Mouse (Mus musculus) spleen, postnatal 4 days (tissue): ENCODE data around the gene Txn2.
A peak's percentile ranks its signal among the peaks of the same experiment; 100 is the strongest.

ENCODE experiments used
- DNase-seq, 2 experiments: peaks; one replicate each; pipeline ENCODE4 v3.0.0; 2022; ENCODE audit warnings: low spot score in 2 of 2

The Txn2 gene

DNA sequence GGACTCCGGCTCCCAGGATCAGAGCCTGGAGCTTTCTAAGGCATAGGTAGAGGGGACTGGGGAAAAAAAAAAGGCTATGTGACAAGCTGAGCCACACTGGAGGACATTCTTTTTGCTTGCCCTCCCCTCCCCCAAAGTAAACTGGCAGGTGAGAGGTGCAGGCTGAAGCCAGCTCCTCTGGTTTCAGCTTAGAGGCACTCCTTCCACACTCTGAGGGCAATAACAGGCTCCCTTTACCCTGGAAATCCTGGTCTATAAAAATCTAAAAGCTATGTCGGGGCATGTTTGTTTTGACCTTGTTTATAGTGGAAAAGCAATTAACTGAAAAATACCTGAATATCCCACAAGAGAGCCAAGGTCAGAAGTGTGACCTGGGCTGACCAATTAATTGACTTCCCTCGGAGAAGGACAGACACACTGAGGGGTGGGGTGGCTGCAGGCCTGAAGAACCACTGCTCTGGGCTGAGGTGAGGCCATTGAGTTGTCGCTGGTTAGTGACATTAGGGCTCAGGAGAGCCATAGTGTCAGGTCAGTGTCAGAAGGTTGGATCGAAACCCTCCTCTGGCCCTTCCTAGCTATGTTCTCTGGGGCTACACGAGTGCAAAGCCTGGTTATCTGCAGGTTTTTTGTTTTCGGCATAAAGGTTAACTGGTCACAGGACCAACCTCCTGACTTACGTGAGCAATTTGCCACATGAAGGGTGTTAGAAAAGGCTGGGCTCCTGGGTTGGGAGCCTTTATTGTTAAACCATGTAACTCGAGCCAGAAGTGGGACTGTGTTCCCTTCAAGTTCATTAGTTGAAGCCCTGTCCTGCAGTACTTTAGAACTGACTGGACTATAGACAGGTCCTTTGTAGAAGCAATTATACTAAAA is 20.9 kb downstream of the Txn2 start:
- no peak for DNase-seq

DNA sequence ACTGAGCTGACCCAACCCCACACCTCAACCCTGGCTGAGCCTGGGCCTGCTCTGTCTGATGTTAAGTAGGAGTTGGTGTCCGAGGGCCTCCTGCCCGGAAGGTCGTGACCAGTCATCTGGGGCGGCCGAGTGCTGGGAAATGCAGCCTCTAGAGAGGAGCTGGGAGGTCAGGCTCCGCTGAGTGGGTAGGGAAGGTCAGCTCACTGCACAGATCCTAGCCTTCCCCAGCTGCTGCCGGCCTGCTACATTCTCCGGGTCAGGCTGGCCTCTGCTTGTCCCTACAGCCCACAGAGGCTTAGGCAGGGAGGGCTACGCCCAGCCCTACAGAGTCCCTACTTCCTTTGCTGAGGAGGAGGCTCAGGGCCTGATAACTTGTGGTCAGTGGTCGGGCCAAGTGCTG is 22.3 kb downstream of the Txn2 start:
- DNase-seq = no peak

DNA sequence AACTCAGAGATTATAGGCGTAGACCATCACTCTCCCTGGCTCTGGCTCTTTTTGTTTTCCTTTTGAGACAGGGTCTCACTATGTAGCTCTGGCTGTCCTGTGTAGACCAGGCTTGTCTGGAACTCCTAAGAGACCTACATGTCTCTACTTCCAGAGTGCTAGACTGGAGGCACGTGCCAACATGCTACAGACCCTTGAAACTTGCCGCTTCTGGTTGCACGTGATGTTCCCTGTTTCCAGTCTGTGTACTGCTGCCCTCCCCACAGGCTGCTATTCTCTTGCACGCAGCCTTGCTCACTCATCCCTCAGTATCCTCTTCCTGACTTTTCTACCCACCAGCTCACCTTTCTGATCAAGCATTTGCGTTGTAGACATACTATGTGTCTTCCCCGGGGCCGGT is 22.7 kb downstream of the Txn2 start:
- no peak for DNase-seq

DNA sequence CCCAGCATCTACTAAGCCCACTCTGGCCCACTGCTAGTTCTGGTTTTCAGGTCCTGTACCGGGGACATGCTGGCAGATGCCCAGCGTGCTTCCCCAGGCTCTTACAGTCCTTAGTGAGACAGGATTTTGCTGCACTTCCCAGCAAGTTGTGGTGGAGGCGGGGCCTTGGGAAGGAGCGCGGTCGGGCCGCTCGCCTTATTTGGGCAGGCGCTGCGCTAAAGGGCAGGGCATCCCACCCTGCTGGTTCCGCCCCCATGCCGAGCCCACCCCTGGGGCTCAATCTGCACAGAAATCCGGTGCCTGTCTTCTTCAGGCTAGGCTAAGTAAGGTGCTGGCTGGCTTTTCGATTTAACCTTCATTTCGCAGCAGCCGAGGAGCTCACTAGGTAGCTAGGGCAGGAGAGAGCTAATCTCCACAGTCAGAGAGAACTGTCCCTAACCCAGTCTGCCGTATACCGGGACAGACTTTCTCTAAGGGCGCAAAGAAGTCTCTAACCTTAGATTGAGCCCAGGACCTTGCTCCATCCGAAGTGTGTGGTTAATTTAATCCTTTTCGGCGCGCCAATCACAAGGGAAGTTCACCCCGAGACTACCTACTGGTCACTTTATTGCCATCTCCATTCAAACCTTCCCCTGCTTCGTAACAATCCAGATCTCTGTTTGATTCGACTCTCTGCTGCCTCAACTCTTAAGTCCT is 23.4 kb downstream of the Txn2 start:
- DNase-seq = peak in 1 of 2 experiments; percentile 45

DNA sequence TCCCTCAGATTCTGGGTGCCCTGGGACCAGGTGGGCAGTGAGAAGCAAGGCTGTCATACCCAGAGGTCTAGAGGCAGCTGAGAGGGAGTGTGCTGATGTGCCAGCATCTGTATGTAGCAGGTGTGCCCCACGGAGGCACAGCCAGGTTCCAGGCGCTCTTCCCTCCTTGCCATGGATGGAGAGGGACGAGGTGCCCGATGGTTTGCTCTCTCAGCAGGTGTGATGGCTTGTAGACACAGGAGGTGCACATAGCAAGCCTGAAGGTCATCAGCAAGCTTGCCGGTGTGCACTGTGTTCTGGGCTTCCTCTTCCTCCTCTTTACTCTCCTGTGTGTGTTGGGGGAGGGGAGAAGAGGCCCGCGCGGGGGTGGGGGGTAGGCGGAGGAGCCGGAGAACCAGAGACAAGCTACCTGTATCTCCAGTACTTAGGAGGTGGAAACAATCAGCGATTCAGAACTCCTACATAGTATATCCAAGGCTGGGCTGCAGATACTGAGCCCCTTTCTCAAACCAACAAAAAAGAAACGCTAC is 24.4 kb downstream of the Txn2 start:
- no peak for DNase-seq

DNA sequence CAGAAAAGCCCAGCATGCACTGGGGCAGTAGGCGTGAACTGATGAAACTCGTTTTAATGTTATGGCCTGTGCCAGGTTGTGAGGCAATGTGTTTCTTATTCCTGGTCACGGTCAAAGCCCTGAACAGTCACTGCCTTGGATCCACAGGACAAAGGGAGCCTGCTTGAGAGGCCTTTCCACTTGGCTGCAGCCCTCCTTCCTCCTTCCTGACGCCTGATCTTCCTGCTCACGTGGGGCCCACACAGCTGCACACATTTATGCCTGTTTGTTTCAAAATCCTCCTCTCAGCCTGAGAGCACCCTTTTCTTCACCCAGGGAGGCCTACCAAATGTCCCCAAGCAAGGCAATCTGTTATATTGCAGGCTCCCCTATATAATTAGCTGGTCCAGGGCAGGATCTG is 25.6 kb downstream of the Txn2 start:
- DNase-seq = no peak

DNA sequence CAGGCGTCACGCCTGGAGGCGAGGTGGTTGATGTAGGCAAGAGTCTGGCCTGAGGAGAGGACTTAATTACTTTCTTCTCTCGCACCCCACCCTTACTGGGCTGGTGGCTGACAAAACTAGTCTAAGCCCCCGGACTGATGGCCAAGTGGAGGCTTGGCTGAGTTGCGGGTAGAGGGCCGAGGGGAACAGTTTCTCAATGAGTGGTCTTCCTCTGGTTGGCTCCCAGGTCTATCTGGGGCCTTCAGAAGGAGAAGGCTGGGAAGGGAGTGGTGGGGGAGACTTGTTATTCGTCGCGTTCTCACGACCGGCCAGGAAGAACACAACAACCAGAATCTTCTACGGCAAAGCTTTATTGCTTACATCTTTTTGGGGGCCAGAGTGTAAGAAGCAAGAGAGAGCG is 33.9 kb downstream of the Txn2 start:
- no peak for DNase-seq

DNA sequence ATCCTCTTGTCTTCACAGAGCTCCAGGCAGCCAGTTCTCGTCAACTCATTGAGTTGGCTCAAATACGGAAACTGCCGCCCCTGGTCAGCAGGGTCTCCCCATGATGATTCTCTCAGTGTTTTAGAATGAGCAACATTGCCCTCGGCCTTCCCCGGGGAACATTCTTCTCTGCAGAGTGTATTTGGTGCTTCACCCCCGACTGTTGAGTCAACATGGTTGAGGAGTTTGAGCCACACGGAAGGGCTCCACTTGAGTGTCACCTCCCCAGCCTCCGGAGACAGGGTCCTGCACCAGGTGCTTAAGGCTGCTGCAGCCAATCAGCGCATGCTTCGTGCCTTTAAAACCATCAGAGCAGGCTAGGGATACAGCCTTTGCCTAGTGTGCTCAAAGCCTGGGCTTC is 35.5 kb downstream of the Txn2 start:
- DNase-seq = no peak

DNA sequence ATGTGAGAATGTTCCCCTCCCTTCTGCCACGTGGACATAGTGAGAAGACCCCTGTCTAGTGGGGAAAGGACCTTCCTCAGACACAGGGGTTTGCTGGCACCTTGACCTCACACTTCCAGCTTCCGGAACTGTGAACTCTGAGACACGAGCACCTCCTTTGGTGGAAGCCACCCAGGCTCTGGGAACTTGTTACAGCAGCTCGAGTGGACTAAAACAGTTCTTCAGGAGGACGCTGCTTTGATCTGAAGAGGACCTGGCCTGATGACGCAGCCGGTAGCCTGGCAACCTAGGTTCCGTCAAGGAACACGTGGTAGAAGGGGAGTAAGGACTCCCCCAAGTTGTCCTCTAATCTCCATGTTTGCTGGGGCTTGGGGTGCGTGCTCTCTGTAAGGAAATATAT is 36.4 kb downstream of the Txn2 start:
- DNase-seq = no peak

DNA sequence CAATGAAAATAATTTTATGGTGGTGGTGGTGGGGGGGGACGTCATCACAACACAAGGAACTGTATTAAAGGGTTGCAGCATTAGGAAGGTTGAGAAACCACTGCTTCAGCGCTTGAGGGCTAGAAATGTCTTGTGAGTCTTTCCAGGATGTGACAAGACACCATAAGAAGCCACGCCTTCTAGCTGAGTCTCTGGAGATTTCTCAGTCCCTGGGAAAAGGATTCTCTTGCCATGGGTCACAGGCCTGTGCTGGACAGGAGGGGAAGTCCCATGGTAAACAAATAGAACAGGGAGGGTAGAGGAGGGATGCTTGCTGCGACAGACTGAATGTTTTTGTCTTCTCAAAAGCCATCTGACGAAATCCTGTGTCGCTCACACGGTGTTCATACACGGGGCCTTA is 37.0 kb downstream of the Txn2 start:
- DNase-seq = no peak

DNA sequence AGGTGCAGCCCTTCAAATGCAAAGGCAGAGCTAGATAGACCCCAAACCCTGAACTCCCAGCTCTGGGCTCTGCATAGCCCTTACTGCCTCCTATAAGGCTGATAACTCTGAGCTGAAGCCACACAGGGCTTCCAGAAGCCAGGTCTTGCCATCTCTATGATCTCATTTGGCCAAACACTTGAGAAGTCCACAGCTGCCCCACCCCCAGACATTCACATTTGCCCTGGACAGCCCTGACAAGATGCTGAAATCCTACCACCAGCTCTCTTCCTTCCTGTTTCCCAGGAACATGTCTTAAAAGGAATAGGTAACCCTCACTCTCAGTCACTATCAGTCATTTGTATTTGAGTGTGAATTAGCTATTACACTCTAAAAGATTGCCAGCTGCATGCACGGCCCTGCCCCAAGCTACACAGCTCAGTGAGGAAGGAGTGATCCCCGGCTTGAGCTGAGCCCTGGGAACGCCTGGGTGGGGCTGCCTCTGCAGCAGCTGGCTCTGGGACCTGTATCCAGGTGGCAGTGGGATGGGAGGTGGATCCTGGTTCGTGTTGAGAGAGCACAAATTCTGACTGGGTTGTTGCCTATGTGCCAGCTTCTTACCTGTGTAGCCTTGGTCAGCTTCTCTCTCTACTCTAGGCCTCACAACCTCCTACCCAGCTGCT is 38.9 kb downstream of the Txn2 start:
- no peak for DNase-seq

DNA sequence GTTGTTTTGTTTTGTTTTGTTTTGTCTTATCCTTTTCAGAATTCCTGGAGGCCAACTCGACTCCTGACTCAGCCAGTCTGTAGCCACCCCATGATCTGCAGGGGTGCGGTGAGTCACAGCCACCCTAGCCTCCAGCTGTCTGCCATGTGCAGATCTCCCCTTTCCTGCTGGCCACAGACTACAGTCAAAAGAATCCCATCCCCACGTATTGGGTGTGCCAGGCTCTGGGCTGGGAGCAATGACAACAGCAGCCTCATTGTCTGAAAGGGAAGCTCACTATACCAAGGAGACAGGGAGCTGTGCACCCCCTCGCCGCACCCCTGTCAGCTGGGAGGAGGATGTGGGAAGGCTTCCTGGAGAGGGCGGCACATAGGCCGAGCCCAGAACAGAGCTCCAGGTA is 40.5 kb downstream of the Txn2 start:
- no peak for DNase-seq

DNA sequence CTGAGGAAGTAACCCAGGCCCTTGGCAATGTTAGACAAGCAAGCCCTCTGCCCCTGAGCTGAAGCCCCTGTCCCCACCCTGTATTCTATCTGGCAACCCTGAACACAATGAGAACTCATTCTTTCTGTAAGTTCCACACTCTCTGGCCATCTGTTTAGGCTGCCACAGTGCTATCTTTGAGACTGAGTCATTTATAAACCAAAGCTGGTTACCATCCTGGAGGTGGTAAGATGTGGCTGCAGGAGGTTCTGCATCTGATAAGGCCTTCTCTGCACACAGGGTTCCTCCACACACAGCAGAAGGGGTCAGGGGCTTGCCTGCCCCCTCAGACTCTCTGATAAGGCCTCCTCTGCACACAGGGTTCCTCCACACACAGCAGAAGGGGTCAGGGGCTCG is 41.7 kb downstream of the Txn2 start:
- no peak for DNase-seq

DNA sequence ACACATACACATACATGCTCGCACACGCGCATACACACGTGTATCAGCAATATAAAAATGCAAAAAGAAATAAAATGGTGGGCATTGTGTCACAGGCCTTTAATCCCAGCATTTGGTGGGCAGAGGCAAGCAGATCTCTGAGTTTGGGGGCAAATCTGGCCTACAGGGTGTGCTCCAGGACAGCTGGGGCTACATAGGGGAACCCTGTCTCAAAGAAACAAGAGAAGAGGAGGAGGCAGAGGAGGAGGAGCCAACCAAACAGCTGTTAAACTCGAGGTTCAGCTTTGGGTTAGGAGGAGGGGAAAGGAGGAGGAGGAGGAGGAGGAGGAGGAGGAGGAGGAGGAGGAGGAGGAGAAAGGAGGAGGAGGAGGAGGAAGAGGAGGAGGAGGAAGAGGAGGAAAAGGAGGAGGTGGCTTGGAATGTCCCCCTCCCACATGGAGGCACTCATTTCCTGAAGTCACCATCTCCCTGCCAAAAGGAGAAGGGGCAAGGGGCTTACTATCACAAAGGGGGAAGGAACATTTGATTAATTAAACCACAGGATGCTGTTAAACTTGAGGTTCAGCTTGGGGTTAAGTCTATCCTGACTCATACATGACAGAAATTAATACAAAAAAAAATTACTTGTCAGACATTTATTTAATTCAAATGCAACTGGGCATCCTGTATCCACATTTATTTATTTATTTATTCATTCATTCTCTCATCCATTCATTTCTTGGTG is 42.3 kb downstream of the Txn2 start:
- no peak for DNase-seq

DNA sequence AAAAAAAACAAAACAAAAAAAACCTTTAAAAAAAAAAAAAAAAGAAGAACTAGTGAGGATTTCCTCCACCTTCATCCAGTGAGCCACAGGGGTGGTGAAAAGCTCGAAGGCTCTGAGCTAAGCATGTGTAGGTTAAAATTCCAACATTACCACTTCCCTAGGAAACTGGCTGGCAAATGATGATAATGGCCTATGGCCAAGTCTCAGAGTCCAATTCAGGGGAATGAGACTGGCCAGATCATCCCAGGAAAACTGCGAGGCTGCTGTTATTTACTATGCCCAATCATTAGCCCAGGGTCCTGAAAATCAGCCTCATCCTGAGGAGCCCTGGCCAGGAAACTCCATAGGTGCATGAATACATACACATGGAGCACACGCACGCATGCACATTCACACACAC is 42.9 kb downstream of the Txn2 start:
- DNase-seq = no peak

DNA sequence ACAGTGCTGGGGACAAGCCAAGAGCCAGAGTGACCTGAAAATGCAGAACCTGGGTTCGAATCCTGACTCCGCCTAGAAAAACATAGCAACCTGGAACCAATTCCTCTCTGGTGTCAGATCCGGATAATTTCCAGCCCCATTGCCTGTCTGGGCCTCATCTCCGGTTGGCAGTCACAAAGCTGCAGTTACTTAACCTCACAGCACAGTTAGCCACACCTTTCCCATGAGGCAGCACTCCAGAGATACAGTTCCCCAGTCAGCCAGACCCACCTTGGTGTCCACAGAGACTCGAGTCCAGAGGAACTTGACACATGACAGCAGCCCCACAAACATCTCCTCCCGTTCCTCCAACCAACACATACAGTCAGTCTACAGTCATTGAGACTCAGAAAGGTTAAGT is 43.6 kb downstream of the Txn2 start:
- no peak for DNase-seq

DNA sequence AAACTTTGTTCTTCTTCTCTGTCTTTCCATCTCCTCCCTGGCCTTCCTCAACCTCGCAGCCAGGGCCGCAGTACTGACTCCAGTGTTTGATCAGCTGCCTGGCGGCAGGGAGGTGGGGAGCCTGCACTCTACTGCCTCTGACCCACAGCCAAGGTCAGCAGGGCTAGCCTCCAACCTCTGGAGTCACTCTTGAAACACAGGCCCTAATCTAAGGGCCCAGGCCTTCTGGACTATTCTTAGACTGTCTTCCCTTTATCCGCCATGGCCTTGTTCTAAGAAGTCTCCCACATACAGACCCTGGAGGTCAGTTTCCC is 45.2 kb downstream of the Txn2 start:
- no peak for DNase-seq

DNA sequence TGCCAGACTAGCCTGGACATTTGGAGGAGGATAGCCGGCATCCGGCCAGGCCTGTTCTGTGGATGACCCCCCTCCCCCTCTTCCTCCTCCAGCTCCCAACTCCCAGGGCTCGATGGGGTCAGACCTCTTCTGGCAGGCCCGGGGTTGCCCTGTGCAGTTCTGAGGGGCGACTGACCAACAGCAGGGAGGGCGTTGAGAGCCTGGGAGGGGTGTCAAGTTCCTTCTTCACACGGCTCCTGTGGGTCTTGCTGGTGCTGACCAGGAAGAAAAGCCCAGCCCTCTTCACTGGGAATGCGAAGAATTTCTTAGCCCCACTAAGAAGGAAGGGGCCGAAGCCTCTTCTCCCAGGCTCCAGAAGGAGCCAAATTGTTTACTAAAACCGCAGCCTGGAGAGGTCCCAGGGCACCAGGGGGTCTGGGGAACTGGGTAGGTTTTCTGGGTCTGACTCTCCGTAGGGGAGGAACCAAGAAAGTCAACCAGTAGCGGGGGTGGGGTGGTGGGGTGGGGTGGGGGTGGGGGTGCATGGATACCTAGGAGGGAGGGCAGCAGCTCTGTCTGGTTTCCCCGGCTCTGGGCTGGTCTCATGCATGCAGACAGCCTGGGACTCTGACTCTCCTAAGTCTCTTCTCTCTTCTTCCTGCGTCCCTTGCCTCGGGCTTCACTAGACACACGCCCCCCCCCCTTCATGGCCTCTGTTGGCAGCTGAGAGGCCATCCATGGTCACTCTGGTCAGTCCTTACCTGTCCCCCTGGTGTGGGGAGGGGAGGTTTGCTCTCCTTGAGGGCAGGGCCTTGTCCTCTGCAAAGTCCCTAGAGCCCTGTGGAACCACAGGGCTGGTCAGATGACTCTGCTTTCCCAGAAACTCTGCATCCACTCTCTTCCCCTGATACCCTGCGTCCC is 45.8 kb downstream of the Txn2 start:
- no peak for DNase-seq

DNA sequence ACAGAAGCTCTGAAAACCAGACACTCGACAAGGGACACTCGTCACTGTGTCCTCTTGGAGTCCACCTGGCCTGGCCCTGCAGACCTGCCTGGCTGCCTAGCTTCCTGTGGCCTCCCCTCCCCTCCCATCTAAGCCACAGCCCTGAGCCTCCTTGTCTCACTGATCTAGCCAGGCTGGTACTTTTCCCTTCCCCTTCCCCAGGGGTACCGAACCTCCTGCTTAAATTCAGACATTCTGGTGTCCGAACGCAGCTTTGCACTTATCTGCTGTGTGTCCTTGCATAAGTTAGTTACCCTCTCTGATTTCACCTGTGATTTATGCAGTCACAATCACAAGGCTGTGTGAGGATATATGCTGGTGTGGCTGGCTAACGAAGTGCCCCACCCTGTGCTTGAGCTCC is 46.5 kb downstream of the Txn2 start:
- DNase-seq = no peak

DNA sequence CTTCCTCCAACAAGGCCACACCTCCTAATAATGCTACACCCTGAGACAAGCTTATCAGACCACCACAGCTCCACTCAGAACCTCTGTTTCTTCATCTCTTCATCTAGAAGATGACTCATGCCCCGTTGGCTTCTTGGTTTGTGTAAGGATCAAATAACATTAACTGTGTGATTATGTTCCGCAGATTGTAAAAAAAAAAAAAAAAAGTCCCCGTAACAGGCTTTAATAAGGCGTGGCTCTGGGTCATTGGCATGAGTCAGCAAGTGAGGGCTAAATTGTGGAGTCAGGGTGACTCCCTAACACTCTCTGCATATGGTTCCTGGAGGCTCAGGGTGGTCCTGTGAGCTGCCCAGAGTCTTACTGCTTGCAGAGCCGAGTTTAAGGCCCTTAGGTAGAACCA is 47.1 kb downstream of the Txn2 start:
- no peak for DNase-seq

DNA sequence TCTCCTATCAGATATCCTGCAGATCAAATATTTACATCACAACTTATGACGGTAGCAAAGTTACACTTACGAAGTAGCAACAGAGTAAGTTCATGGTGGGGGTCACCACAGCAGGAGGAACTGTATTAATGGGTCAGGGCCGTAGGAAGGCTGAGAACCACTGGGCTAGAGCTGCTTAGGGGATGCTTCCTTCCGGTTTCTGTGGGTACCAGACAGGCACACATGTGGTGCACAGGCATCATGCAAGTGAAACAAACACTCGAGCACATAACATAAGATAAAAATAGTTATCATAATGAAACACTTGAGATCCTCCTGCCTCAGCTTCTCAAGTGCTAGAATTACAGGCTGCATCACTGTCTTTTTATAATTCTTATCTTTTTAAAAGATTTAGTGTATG is 48.1 kb downstream of the Txn2 start:
- no peak for DNase-seq
